Mouse (Mus musculus) olfactory bulb, adult 2 months (tissue): ENCODE results near the gene Gpr173. TPM values are rescaled to one million over a fixed set of nuclear protein-coding genes. Genes with fewer than 3 reads are reported as not detected.
"Not testable (repeated sequence)": the region's sequence is repeated elsewhere in the genome, so short reads cannot be mapped to it uniquely, and the experiment has no call there.

Experiments
- H3K27ac ChIP-seq: fragments of 200-500 bp; 2 replicates; pipeline ENCODE4 v1.5.1; 2012; ENCODE audit warnings: low read depth, low read length; ENCODE audit not compliant: insufficient read depth
- H3K4me1 ChIP-seq: fragments of 200-500 bp; 2 replicates; pipeline ENCODE4 v1.6.1; 2012; ENCODE audit warnings: low read length; ENCODE audit not compliant: control insufficient read depth, insufficient read depth
- H3K4me3 ChIP-seq: fragments of 200-500 bp; 2 replicates; pipeline ENCODE4 v1.5.1; 2012; ENCODE audit warnings: mild to moderate bottlenecking, low read depth, low read length, moderate library complexity; ENCODE audit not compliant: insufficient read depth
- CTCF ChIP-seq: fragments of 200-500 bp; IDR thresholded peaks from 2 replicates; pipeline ENCODE4 v1.5.1; 2012; ENCODE audit warnings: low read depth, mild to moderate bottlenecking, low read length, moderate library complexity; ENCODE audit not compliant: insufficient read depth
- POLR2A ChIP-seq: fragments of 200-500 bp; IDR thresholded peaks from 2 replicates; pipeline ENCODE4 v1.6.1; 2012; ENCODE audit warnings: mild to moderate bottlenecking, low read depth, low read length, moderate library complexity; ENCODE audit not compliant: insufficient read depth
- WGBS: fragments of 180-500 bp; shearing (Covaris S2); methylation state at CpG from one replicate; pipeline ENCODE4 v1.1.7; 2018; 5-methylcytosine and 5-hydroxymethylcytosine counted together
- polyA plus RNA-seq: library from polyadenylated mRNA; stranded (reverse); fragments of >200 nt; gene quantifications from 2 replicates; pipeline ENCODE4 v1.2.4, GENCODE M21; 2012; ENCODE audit warnings: low replicate concordance; ENCODE audit not compliant: missing spikeins, insufficient read depth, insufficient read length

Gene Gpr173
- polyA plus RNA-seq, 1 experiment, result not detected

- Histone ChIP-seq H3K4me3 (peak within 1 kb of the TSS; percentile 74), H3K4me1 (peaks cover 5% of the 10 kb centered on the region), H3K27ac (peak within 1 kb of the TSS; percentile 89)
- no peak for TF ChIP-seq CTCF
- peak; percentile 58; the same call in 1 of the 2 replicates for TF ChIP-seq POLR2A
- WGBS, result 15% methylated on average over 19 of the region's 27 CpGs
Observed at GRCm38 (mm10) chrX:152342358-152342901, 26.1 kb downstream of the Gpr173 start, which contains the start of gene Tspyl2. Gene Tspyl2, minus strand, starts transcription at chrX:152342425.

- TF ChIP-seq CTCF (no peak), POLR2A (no peak)
- WGBS, result 16% methylated on average over 11 of the region's 11 CpGs
- Histone ChIP-seq H3K4me3 (peak overlapping the region; percentile 74), H3K4me1 (peaks cover 9% of the 10 kb centered on the region), H3K27ac (peak overlapping the region; percentile 81)
Observed at GRCm38 (mm10) chrX:152341496-152341895, 27.0 kb downstream of the Gpr173 start.

- TF ChIP-seq POLR2A (peak; percentile 46; the same call in 1 of the 2 replicates), CTCF (no peak)
- H3K4me3 ChIP-seq, result peak overlapping the region; percentile 35
- peak overlapping the region; percentile 99 for H3K27ac ChIP-seq
- 15% methylated on average over 33 of the region's 33 CpGs for WGBS
- peaks cover 9% of the 10 kb centered on the region for H3K4me1 ChIP-seq
Observed at GRCm38 (mm10) chrX:152336546-152337332, 31.8 kb downstream of the Gpr173 start.

- H3K4me3 ChIP-seq, H3K4me1 ChIP-seq, H3K27ac ChIP-seq: not testable (repeated sequence)
- WGBS, result 36% methylated on average over 4 of the region's 4 CpGs
Observed at GRCm38 (mm10) chrX:152336123-152336522, 32.4 kb downstream of the Gpr173 start.

- not testable (repeated sequence) for H3K4me3 ChIP-seq, H3K4me1 ChIP-seq, H3K27ac ChIP-seq
Observed at GRCm38 (mm10) chrX:152329400-152329799, 39.1 kb downstream of the Gpr173 start.

- Histone ChIP-seq H3K4me1 (no peaks in the 10 kb centered on the region), H3K4me3 (no peak overlapping the region), H3K27ac (no peak overlapping the region)
- TF ChIP-seq CTCF (no peak), POLR2A (no peak)
- WGBS, result 18% methylated on average over 8 of the region's 8 CpGs
Observed at GRCm38 (mm10) chrX:152327689-152328052, 40.8 kb downstream of the Gpr173 start.

GRCm38 (mm10) chrX:152326996-152327688 lies 41.4 kb downstream of the Gpr173 start, which contains the start of gene Kantr:
Gene Kantr, minus strand, starts transcription at chrX:152327495.
- Histone ChIP-seq H3K4me3 (peak within 1 kb of the TSS; percentile 49), H3K4me1 (no peaks in the 10 kb centered on the region), H3K27ac (no peak within 1 kb of the TSS)
- 10% methylated on average over 29 of the region's 29 CpGs for WGBS
- TF ChIP-seq POLR2A, result 0 out of 2 replicates have a peak, but pooled peaks have one; percentile 32
- TF ChIP-seq CTCF, result no peak

GRCm38 (mm10) chrX:152323584-152323983 lies 44.9 kb downstream of the Gpr173 start:
- H3K4me1 ChIP-seq, result no peaks in the 10 kb centered on the region
- H3K27ac ChIP-seq, result no peak overlapping the region
- H3K4me3 ChIP-seq, result no peak overlapping the region
- no peak for TF ChIP-seq POLR2A
- TF ChIP-seq CTCF, result no peak
- WGBS, result 95% methylated on average over 1 of the region's 1 CpGs

GRCm38 (mm10) chrX:152322776-152323175 lies 45.7 kb downstream of the Gpr173 start:
- H3K4me1 ChIP-seq, result no peaks in the 10 kb centered on the region
- H3K4me3 ChIP-seq, result no peak overlapping the region
- H3K27ac ChIP-seq, result no peak overlapping the region
- no peak for TF ChIP-seq CTCF
- WGBS, result 14% methylated on average over 2 of the region's 2 CpGs
